Mouse (Mus musculus): ENCODE measurements at regions not wholly inside any gene's neighbourhood (a gene's known extent, or its start where the extent isn't known, plus 50 kb on each side); places are given as distances from the start of the nearest gene placed in this dataset.

- no peak for DNase-seq (ENCODE audit: low read depth)
Measured at GRCm38 (mm10) chr3:56427201-56427600, 243.7 kb upstream of the Nbea start.

GRCm38 (mm10) chr3:56397851-56398496 is 214.5 kb upstream of the Nbea start:
- no peak for DNase-seq (ENCODE audit: low read depth)

GRCm38 (mm10) chr3:56393134-56393533 is 209.6 kb upstream of the Nbea start:
- no peak for DNase-seq (ENCODE audit: low read depth)

GRCm38 (mm10) chr3:56380316-56380715 is 196.8 kb upstream of the Nbea start:
- DNase-seq (ENCODE audit: low read depth): no peak

GRCm38 (mm10) chr3:56379500-56379899 is 196.0 kb upstream of the Nbea start:
- no peak for DNase-seq (ENCODE audit: low read depth)

GRCm38 (mm10) chr3:56362543-56362942 is 179.0 kb upstream of the Nbea start:
- no peak for DNase-seq (ENCODE audit: low read depth)

- DNase-seq (ENCODE audit: low read depth): no peak
Measured at GRCm38 (mm10) chr3:56357035-56357701, 173.7 kb upstream of the Nbea start.

- DNase-seq (ENCODE audit: low read depth): no peak
Measured at GRCm38 (mm10) chr3:56356163-56356882, 172.8 kb upstream of the Nbea start.

Measured in 416B (cell line).